In the genomic region with DNA sequence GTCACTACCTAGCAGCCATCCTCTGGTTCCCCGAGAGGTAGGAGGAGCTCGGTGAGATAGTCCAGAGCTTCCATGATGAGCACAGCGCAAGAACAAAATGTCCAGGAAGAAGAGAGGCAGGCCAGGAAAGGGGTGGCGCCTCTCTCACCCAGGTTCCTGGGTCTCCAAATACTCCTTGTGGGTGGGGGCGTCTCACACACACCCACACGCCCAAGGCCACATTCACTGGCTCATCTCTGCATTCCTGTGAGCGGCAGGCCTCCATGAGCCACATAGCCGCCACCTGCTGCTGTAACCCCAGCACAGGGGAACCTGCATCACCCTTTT, we compare ENCODE assay signal across 8 mouse cellular contexts. TPM values are rescaled to one million over a fixed set of nuclear protein-coding genes. Genes with fewer than 3 reads are reported as not detected.
DNase-seq lines count a peak whose midpoint lies in the region; ATAC-seq and TF ChIP-seq lines count a peak whose summit lies in the region.
"Had no signal": no experiment of that assay in that cellular context is flagged by ENCODE, and none has a peak within 500 bp of the region (broad histone marks: within the 10 kb centered on the region; RNA-seq: fewer than 3 reads in every experiment).

No protein-coding gene starts in this region.

- no peaks in the 10 kb centered on the region for H3K9me3 ChIP-seq in embryonic facial prominence, embryonic 15.5 days (replicated peaks)
- no peaks in the 10 kb centered on the region for H3K9me3 ChIP-seq in intestine, embryonic 14.5 days (ENCODE audit: control insufficient read depth, low read length)
- no peaks in the 10 kb centered on the region for H3K9me3 ChIP-seq in neural tube, embryonic 14.5 days (ENCODE audit: control insufficient read depth, low read length)

- H3K36me3 ChIP-seq in embryonic facial prominence, embryonic 15.5 days = no peaks in the 10 kb centered on the region
- H3K36me3 ChIP-seq in intestine, embryonic 14.5 days (ENCODE audit: control insufficient read depth, insufficient read depth, low read length) = no peaks in the 10 kb centered on the region
- no peaks in the 10 kb centered on the region for H3K36me3 ChIP-seq in neural tube, embryonic 14.5 days (ENCODE audit: control insufficient read depth, insufficient read depth, low read length)
- no peaks in the 10 kb centered on the region for H3K36me3 ChIP-seq in thymus, adult 2 months (ENCODE audit: control insufficient read depth, insufficient read depth, low read length)

- ATAC-seq in embryonic facial prominence, embryonic 15.5 days (ENCODE audit: insufficient number of reproducible peaks, low FRiP score, low TSS enrichment, low read depth) = no peak
- ATAC-seq in intestine, embryonic 14.5 days (replicated peaks; ENCODE audit: low FRiP score, low TSS enrichment, low read depth) = peak; percentile 6; the same call in 1 of the 2 replicates
- ATAC-seq in neural tube, embryonic 14.5 days (ENCODE audit: low read depth) = no peak
- ATAC-seq in granulocyte monocyte progenitor cell, adult 5-6 weeks (replicated peaks; ENCODE audit: poor library complexity, severe bottlenecking) = no peak
- ATAC-seq: Patski had no signal

- H3K9ac ChIP-seq in embryonic facial prominence, embryonic 15.5 days = no peak overlapping the region
- H3K9ac ChIP-seq in intestine, embryonic 14.5 days (ENCODE audit: low read length) = peak overlapping the region; percentile 40; the same call in 1 of the 2 replicates
- peak overlapping the region; percentile 65 for H3K9ac ChIP-seq in neural tube, embryonic 14.5 days (replicated peaks; ENCODE audit: low read depth, low read length)

- 8% methylated on average over 8 of the region's 8 CpGs for WGBS in embryonic facial prominence, embryonic 15.5 days
- 19% methylated on average over 8 of the region's 8 CpGs for WGBS in intestine, embryonic 14.5 days
- 12% methylated on average over 8 of the region's 8 CpGs for WGBS in neural tube, embryonic 14.5 days
- 48% methylated on average over 8 of the region's 8 CpGs for WGBS in thymus, adult 2 months

- H3K27ac ChIP-seq in layer of hippocampus, adult 2 months = peak overlapping the region; percentile 89
- H3K27ac ChIP-seq in embryonic facial prominence, embryonic 15.5 days (replicated peaks) = no peak overlapping the region
- no peak overlapping the region for H3K27ac ChIP-seq in intestine, embryonic 14.5 days (ENCODE audit: low read depth)
- H3K27ac ChIP-seq in neural tube, embryonic 14.5 days (ENCODE audit: low read depth, low read length) = peak overlapping the region; percentile 82
- H3K27ac ChIP-seq in thymus, adult 2 months (ENCODE audit: control insufficient read depth, insufficient read depth, low read length) = no peak overlapping the region

- peaks cover 15% of the 10 kb centered on the region for H3K4me1 ChIP-seq in embryonic facial prominence, embryonic 15.5 days
- no peaks in the 10 kb centered on the region for H3K4me1 ChIP-seq in intestine, embryonic 14.5 days (replicated peaks; ENCODE audit: control insufficient read depth, insufficient read depth, low read length)
- peaks cover 14% of the 10 kb centered on the region; the same call in 1 of the 2 replicates for H3K4me1 ChIP-seq in neural tube, embryonic 14.5 days (ENCODE audit: control insufficient read depth, insufficient read depth, low read length)
- no peaks in the 10 kb centered on the region for H3K4me1 ChIP-seq in thymus, adult 2 months (replicated peaks; ENCODE audit: control insufficient read depth, insufficient read depth, low read length)

- H3K27me3 ChIP-seq in embryonic facial prominence, embryonic 15.5 days = peaks cover 36% of the 10 kb centered on the region
- H3K27me3 ChIP-seq in intestine, embryonic 14.5 days (replicated peaks; ENCODE audit: control insufficient read depth, insufficient read depth, low read length) = peaks cover 23% of the 10 kb centered on the region
- no peaks in the 10 kb centered on the region; the same call in 1 of the 2 replicates for H3K27me3 ChIP-seq in neural tube, embryonic 14.5 days (ENCODE audit: control insufficient read depth, insufficient read depth, low read length)
- no peaks in the 10 kb centered on the region; the same call in 1 of the 2 replicates for H3K27me3 ChIP-seq in thymus, adult 2 months (ENCODE audit: control insufficient read depth, insufficient read depth, low read length)

- peak overlapping the region; percentile 99 for H3K4me2 ChIP-seq in embryonic facial prominence, embryonic 15.5 days (replicated peaks)
- peak overlapping the region; percentile 98 for H3K4me2 ChIP-seq in intestine, embryonic 14.5 days (ENCODE audit: low read length)
- peak overlapping the region; percentile 81 for H3K4me2 ChIP-seq in neural tube, embryonic 14.5 days (ENCODE audit: low read depth, low read length)

- no peak for TF ChIP-seq CTCF in layer of hippocampus, adult 2 months (conservative IDR thresholded peaks at IDR 0.05)
- no peak for TF ChIP-seq CTCF in thymus, adult 2 months (IDR thresholded peaks at IDR 0.05; ENCODE audit: borderline replicate concordance, control insufficient read depth, extremely low read depth, insufficient read depth, low read length, poor library complexity)

- no peak for TF ChIP-seq POLR2A in thymus, adult 2 months (IDR thresholded peaks at IDR 0.05; ENCODE audit: control insufficient read depth, extremely low read depth, insufficient read depth, low read length, poor library complexity)

- no peak for DNase-seq in layer of hippocampus, adult 2 months (ENCODE audit: low spot score in 2 of 2)
- no peak for DNase-seq in layer of hippocampus, postnatal 25 days (ENCODE audit: extremely low spot score in 1 of 2, low spot score in 1 of 2)
- DNase-seq in intestine, embryonic 14.5 days (ENCODE audit: low spot score) = no peak
- no peak for DNase-seq in thymus, adult 2 months

- H3K4me3 ChIP-seq in layer of hippocampus, adult 2 months = peak overlapping the region; percentile 77
- peak overlapping the region; percentile 57 for H3K4me3 ChIP-seq in embryonic facial prominence, embryonic 15.5 days (replicated peaks)
- peak overlapping the region; percentile 55 for H3K4me3 ChIP-seq in intestine, embryonic 14.5 days (ENCODE audit: low read depth, low read length)
- peak overlapping the region; percentile 69 for H3K4me3 ChIP-seq in neural tube, embryonic 14.5 days (ENCODE audit: low read depth, low read length)
- no peak overlapping the region for H3K4me3 ChIP-seq in thymus, adult 2 months (ENCODE audit: control insufficient read depth, insufficient read depth, low read length)

RNA-seq across cellular contexts. Expression of a gene that starts 2.4 kb away (rescaled TPM):
- 10 to 100 TPM; 16.6 to 17.3 TPM for total RNA-seq in layer of hippocampus, adult 2 months (2021)
- 10 to 100 TPM; 18.9 to 19.4 TPM for total RNA-seq in layer of hippocampus, postnatal 25 days (2021)
- 0.37 and 0.38 TPM in 2 replicates for polyA plus RNA-seq in embryonic facial prominence, embryonic 15.5 days (2015; fragmentation: Nextera tagmentation; extraction: Ambion mirVana)
- 0.18 and 0.26 TPM in 2 replicates for polyA plus RNA-seq in intestine, embryonic 14.5 days (2014; fragmentation: Nextera tagmentation; extraction: Ambion mirVana)
- 19.7 and 29.9 TPM in 2 replicates for polyA plus RNA-seq in neural tube, embryonic 14.5 days (2014; fragmentation: Nextera tagmentation; extraction: Ambion mirVana)
- not detected in 2 replicates for total RNA-seq in granulocyte monocyte progenitor cell, adult 5-6 weeks (2014; fragmentation: Nextera tagmentation)
- total RNA-seq in granulocyte monocyte progenitor cell, adult 5-6 weeks (2017) = not detected in 2 replicates
- 0.05 TPM in 1 of 2 replicates, not detected in the other for polyA plus RNA-seq in thymus, adult 2 months (2012; rRNA removed)
- polyA plus RNA-seq: Patski had no signal

Comparison
In these comparisons a context has a peak if more than half of its experiments do, and no peak if none do; other contexts are left out.
1. H3K27ac ChIP-seq: peak in layer of hippocampus, adult 2 months (single experiment) and neural tube, embryonic 14.5 days (single experiment); none in embryonic facial prominence, embryonic 15.5 days (single experiment), intestine, embryonic 14.5 days (single experiment) and thymus, adult 2 months (single experiment).
2. RNA of a gene that starts 2.4 kb away (polyA plus RNA-seq): 19.7 to 29.9 TPM in neural tube, embryonic 14.5 days; 0.37 to 0.38 TPM in embryonic facial prominence, embryonic 15.5 days, 0.18 to 0.26 TPM in intestine, embryonic 14.5 days and 0.05 TPM in thymus, adult 2 months; every median in the first group is over 10 times any median in the second.
3. Peak in every context shown above with its lines, with median percentiles within 50 percentile points of each other: H3K4me2 ChIP-seq.